Mouse (Mus musculus) WW6 (cell line): ENCODE measurements around the gene Qsox1.
A peak's percentile ranks its signal among the peaks of the same experiment; 100 is the strongest.

Source experiments
- DNase-seq: peaks from one replicate; pipeline ENCODE4 v3.0.0-alpha.2; 2013; ENCODE audit warnings: low read depth, low spot score

The Qsox1 gene

GRCm38 (mm10) chr1:155812581-155813499, at the start of gene Qsox1:
TSS of gene Qsox1 (minus strand) at chr1:155812889.
- DNase-seq: peak; percentile 58

- DNase-seq: no peak
Measured at GRCm38 (mm10) chr1:155854926-155855702, 42.4 kb upstream of the Qsox1 start.

GRCm38 (mm10) chr1:155853009-155853408, 40.3 kb upstream of the Qsox1 start:
- no peak for DNase-seq

- DNase-seq: no peak
Measured at GRCm38 (mm10) chr1:155844235-155844634, 31.5 kb upstream of the Qsox1 start.

- DNase-seq: no peak
Measured at GRCm38 (mm10) chr1:155843538-155843937, 30.8 kb upstream of the Qsox1 start.

GRCm38 (mm10) chr1:155835667-155836066, 23.0 kb upstream of the Qsox1 start:
- DNase-seq: no peak

- DNase-seq: no peak
Measured at GRCm38 (mm10) chr1:155833610-155834009, 20.9 kb upstream of the Qsox1 start.

GRCm38 (mm10) chr1:155831958-155832357, 19.3 kb upstream of the Qsox1 start:
- DNase-seq: no peak

- DNase-seq: no peak
Measured at GRCm38 (mm10) chr1:155830861-155831260, 18.2 kb upstream of the Qsox1 start.

- DNase-seq: no peak
Measured at GRCm38 (mm10) chr1:155827703-155828295, 15.1 kb upstream of the Qsox1 start.

GRCm38 (mm10) chr1:155826803-155827395, 14.2 kb upstream of the Qsox1 start:
- DNase-seq: no peak

- no peak for DNase-seq
Measured at GRCm38 (mm10) chr1:155825940-155826716, 13.4 kb upstream of the Qsox1 start.

- no peak for DNase-seq
Measured at GRCm38 (mm10) chr1:155820646-155821045, 8.0 kb upstream of the Qsox1 start.

- no peak for DNase-seq
Measured at GRCm38 (mm10) chr1:155816167-155816566, 3.5 kb upstream of the Qsox1 start.

- no peak for DNase-seq
Measured at GRCm38 (mm10) chr1:155811995-155812580, 601 bp downstream of the Qsox1 start.

GRCm38 (mm10) chr1:155810616-155811015, 2.1 kb downstream of the Qsox1 start:
- no peak for DNase-seq

GRCm38 (mm10) chr1:155809706-155810442, 2.8 kb downstream of the Qsox1 start:
- no peak for DNase-seq

GRCm38 (mm10) chr1:155808261-155808660, 4.4 kb downstream of the Qsox1 start:
- no peak for DNase-seq

- no peak for DNase-seq
Measured at GRCm38 (mm10) chr1:155805607-155806006, 7.1 kb downstream of the Qsox1 start.
